Mouse (Mus musculus): ENCODE measurements at regions not wholly inside any gene's neighbourhood (a gene's known extent, or its start where the extent isn't known, plus 50 kb on each side); places are given as distances from the start of the nearest gene placed in this dataset.

GRCm38 (mm10) chr12:106773536-106773935 is 714.9 kb upstream of the 3110018I06Rik start:
- TF ChIP-seq CEBPB (IDR thresholded peaks at IDR 0.05; ENCODE audit: low read depth) (no peak), MYOD1 (IDR thresholded peaks at IDR 0.05; ENCODE audit: control insufficient read depth, insufficient read length, low read depth) (no peak), USF1 (IDR thresholded peaks at IDR 0.05; ENCODE audit: low read depth) (no peak), MAX (IDR thresholded peaks at IDR 0.05) (no peak), CTCF (IDR thresholded peaks at IDR 0.05; ENCODE audit: control insufficient read depth, insufficient read depth, insufficient read length) (no peak), MYOG (IDR thresholded peaks at IDR 0.05; ENCODE audit: control insufficient read depth, extremely low read depth, insufficient read length) (no peak), FOSL1 (IDR thresholded peaks at IDR 0.05; ENCODE audit: insufficient read depth, low read length, poor library complexity, severe bottlenecking) (no peak)

GRCm38 (mm10) chr12:106796596-106796995 is 691.8 kb upstream of the 3110018I06Rik start:
- Histone ChIP-seq H3K36me3 (ENCODE audit: control insufficient read depth, insufficient read depth) (no peaks in the 10 kb centered on the region), H3ac (ENCODE audit: control insufficient read depth, insufficient read length, low read depth) (no peak overlapping the region), H3K79me2 (ENCODE audit: control insufficient read depth, insufficient read depth) (no peaks in the 10 kb centered on the region), H3K27me3 (ENCODE audit: control insufficient read depth, insufficient read depth, insufficient read length) (no peaks in the 10 kb centered on the region), H3K79me3 (ENCODE audit: low read depth) (no peaks in the 10 kb centered on the region), H3K4me3 (ENCODE audit: insufficient read depth, poor library complexity, severe bottlenecking) (no peak overlapping the region)
- TF ChIP-seq FOSL1 (IDR thresholded peaks at IDR 0.05; ENCODE audit: insufficient read depth, low read length, poor library complexity, severe bottlenecking) (no peak), MYOD1 (IDR thresholded peaks at IDR 0.05; ENCODE audit: control insufficient read depth, insufficient read length, low read depth) (no peak), USF1 (IDR thresholded peaks at IDR 0.05; ENCODE audit: low read depth) (no peak), MAX (IDR thresholded peaks at IDR 0.05) (no peak), CEBPB (IDR thresholded peaks at IDR 0.05; ENCODE audit: low read depth) (no peak), CTCF (IDR thresholded peaks at IDR 0.05; ENCODE audit: control insufficient read depth, insufficient read depth, insufficient read length) (no peak), MYOG (IDR thresholded peaks at IDR 0.05; ENCODE audit: control insufficient read depth, extremely low read depth, insufficient read length) (no peak)

More at GRCm38 (mm10) chr12:106773536-106773935, 714.9 kb upstream of the 3110018I06Rik start:
- Histone ChIP-seq H3K36me3 (ENCODE audit: control insufficient read depth, insufficient read depth) (no peaks in the 10 kb centered on the region), H3K27me3 (ENCODE audit: control insufficient read depth, insufficient read depth, insufficient read length) (no peaks in the 10 kb centered on the region), H3K79me3 (ENCODE audit: low read depth) (no peaks in the 10 kb centered on the region), H3ac (ENCODE audit: control insufficient read depth, insufficient read length, low read depth) (no peak overlapping the region), H3K79me2 (ENCODE audit: control insufficient read depth, insufficient read depth) (no peaks in the 10 kb centered on the region), H3K4me3 (ENCODE audit: insufficient read depth, poor library complexity, severe bottlenecking) (no peak overlapping the region)

- TF ChIP-seq CTCF (IDR thresholded peaks at IDR 0.05; ENCODE audit: control insufficient read depth, insufficient read depth, insufficient read length) (no peak), CEBPB (IDR thresholded peaks at IDR 0.05; ENCODE audit: low read depth) (no peak), FOSL1 (IDR thresholded peaks at IDR 0.05; ENCODE audit: insufficient read depth, low read length, poor library complexity, severe bottlenecking) (no peak)
- Histone ChIP-seq H3K79me2 (ENCODE audit: control insufficient read depth, insufficient read depth) (no peaks in the 10 kb centered on the region), H3K27me3 (ENCODE audit: control insufficient read depth, insufficient read depth, insufficient read length) (no peaks in the 10 kb centered on the region), H3K36me3 (ENCODE audit: control insufficient read depth, insufficient read depth) (no peaks in the 10 kb centered on the region), H3ac (ENCODE audit: control insufficient read depth, insufficient read length, low read depth) (no peak overlapping the region), H3K4me3 (ENCODE audit: insufficient read depth, poor library complexity, severe bottlenecking) (no peak overlapping the region), H3K79me3 (ENCODE audit: low read depth) (no peaks in the 10 kb centered on the region)
Measured at GRCm38 (mm10) chr12:106819736-106820135, 668.7 kb upstream of the 3110018I06Rik start.

GRCm38 (mm10) chr12:106822311-106822710 is 666.1 kb upstream of the 3110018I06Rik start:
- no peaks in the 10 kb centered on the region for H3K27me3 ChIP-seq (ENCODE audit: control insufficient read depth, insufficient read depth, insufficient read length)
- H3K79me2 ChIP-seq (ENCODE audit: control insufficient read depth, insufficient read depth): no peaks in the 10 kb centered on the region
- no peaks in the 10 kb centered on the region for H3K36me3 ChIP-seq (ENCODE audit: control insufficient read depth, insufficient read depth)
- H3K4me3 ChIP-seq (ENCODE audit: insufficient read depth, poor library complexity, severe bottlenecking): no peak overlapping the region
- H3K79me3 ChIP-seq (ENCODE audit: low read depth): no peaks in the 10 kb centered on the region
- H3ac ChIP-seq (ENCODE audit: control insufficient read depth, insufficient read length, low read depth): no peak overlapping the region
- TF ChIP-seq USF1 (IDR thresholded peaks at IDR 0.05; ENCODE audit: low read depth) (no peak), FOSL1 (IDR thresholded peaks at IDR 0.05; ENCODE audit: insufficient read depth, low read length, poor library complexity, severe bottlenecking) (no peak), MYOG (IDR thresholded peaks at IDR 0.05; ENCODE audit: control insufficient read depth, extremely low read depth, insufficient read length) (no peak), MYOD1 (IDR thresholded peaks at IDR 0.05; ENCODE audit: control insufficient read depth, insufficient read length, low read depth) (no peak), MAX (IDR thresholded peaks at IDR 0.05) (no peak), CTCF (IDR thresholded peaks at IDR 0.05; ENCODE audit: control insufficient read depth, insufficient read depth, insufficient read length) (no peak), CEBPB (IDR thresholded peaks at IDR 0.05; ENCODE audit: low read depth) (no peak)

GRCm38 (mm10) chr12:106828542-106828941 is 659.9 kb upstream of the 3110018I06Rik start:
- Histone ChIP-seq H3K36me3 (ENCODE audit: control insufficient read depth, insufficient read depth) (no peaks in the 10 kb centered on the region), H3ac (ENCODE audit: control insufficient read depth, insufficient read length, low read depth) (no peak overlapping the region), H3K4me3 (ENCODE audit: insufficient read depth, poor library complexity, severe bottlenecking) (no peak overlapping the region), H3K79me3 (ENCODE audit: low read depth) (no peaks in the 10 kb centered on the region), H3K79me2 (ENCODE audit: control insufficient read depth, insufficient read depth) (no peaks in the 10 kb centered on the region), H3K27me3 (ENCODE audit: control insufficient read depth, insufficient read depth, insufficient read length) (no peaks in the 10 kb centered on the region)
- TF ChIP-seq CEBPB (IDR thresholded peaks at IDR 0.05; ENCODE audit: low read depth) (no peak), USF1 (IDR thresholded peaks at IDR 0.05; ENCODE audit: low read depth) (no peak), FOSL1 (IDR thresholded peaks at IDR 0.05; ENCODE audit: insufficient read depth, low read length, poor library complexity, severe bottlenecking) (no peak), CTCF (IDR thresholded peaks at IDR 0.05; ENCODE audit: control insufficient read depth, insufficient read depth, insufficient read length) (no peak), MYOG (IDR thresholded peaks at IDR 0.05; ENCODE audit: control insufficient read depth, extremely low read depth, insufficient read length) (no peak), MAX (IDR thresholded peaks at IDR 0.05) (no peak), MYOD1 (IDR thresholded peaks at IDR 0.05; ENCODE audit: control insufficient read depth, insufficient read length, low read depth) (no peak)

- H3K79me2 ChIP-seq (ENCODE audit: control insufficient read depth, insufficient read depth): no peaks in the 10 kb centered on the region
- H3K27me3 ChIP-seq (ENCODE audit: control insufficient read depth, insufficient read depth, insufficient read length): no peaks in the 10 kb centered on the region
- H3K79me3 ChIP-seq (ENCODE audit: low read depth): no peaks in the 10 kb centered on the region
- no peak overlapping the region for H3ac ChIP-seq (ENCODE audit: control insufficient read depth, insufficient read length, low read depth)
- H3K4me3 ChIP-seq (ENCODE audit: insufficient read depth, poor library complexity, severe bottlenecking): no peak overlapping the region
- TF ChIP-seq MAX (IDR thresholded peaks at IDR 0.05) (no peak), MYOG (IDR thresholded peaks at IDR 0.05; ENCODE audit: control insufficient read depth, extremely low read depth, insufficient read length) (no peak), CTCF (IDR thresholded peaks at IDR 0.05; ENCODE audit: control insufficient read depth, insufficient read depth, insufficient read length) (no peak), CEBPB (IDR thresholded peaks at IDR 0.05; ENCODE audit: low read depth) (no peak), MYOD1 (IDR thresholded peaks at IDR 0.05; ENCODE audit: control insufficient read depth, insufficient read length, low read depth) (no peak), FOSL1 (IDR thresholded peaks at IDR 0.05; ENCODE audit: insufficient read depth, low read length, poor library complexity, severe bottlenecking) (no peak), USF1 (IDR thresholded peaks at IDR 0.05; ENCODE audit: low read depth) (no peak)
- no peaks in the 10 kb centered on the region for H3K36me3 ChIP-seq (ENCODE audit: control insufficient read depth, insufficient read depth)
Measured at GRCm38 (mm10) chr12:106829323-106829722, 659.1 kb upstream of the 3110018I06Rik start.
